Mouse (Mus musculus) stomach, postnatal 0 days (tissue): ENCODE data around the gene Colgalt2.

Experiments
- CTCF ChIP-seq: IDR thresholded peaks from 2 replicates; pipeline ENCODE4 v1.5.1; 2016; ENCODE audit warnings: antibody characterized with exemption, low read depth, mild to moderate bottlenecking, moderate library complexity
- EP300 ChIP-seq: optimal IDR thresholded peaks from 2 replicates; pipeline ENCODE3; 2016; ENCODE audit warnings: antibody characterized with exemption

- TF ChIP-seq CTCF (0 out of 2 replicates have a peak, but pooled peaks have one; percentile 7), EP300 (no peak)
These were observed 42.9 kb upstream of the Colgalt2 start for GRCm38 (mm10) chr1:152356721-152357120.
